Mouse (Mus musculus) limb, embryonic 14.5 days (tissue): ENCODE data around the gene Rhobtb1. TPM values are rescaled to one million over a fixed set of nuclear protein-coding genes. Genes with fewer than 3 reads are reported as not detected.
A peak's percentile ranks its signal among the peaks of the same experiment; 100 is the strongest.

Source experiments
- ATAC-seq: fragments of 200-750 bp; cut with Nextera tagmentation; 2 replicates; pipeline ENCODE4 v1.8.0; 2017; ENCODE audit warnings: low read depth, moderate number of reproducible peaks, moderate TSS enrichment; ENCODE audit not compliant: low FRiP score
- DNase-seq: peaks from one replicate; pipeline ENCODE4 v3.0.0-alpha.2; 2015; ENCODE audit warnings: low spot score
- H3K27ac ChIP-seq: fragments of 300-500 bp; sonication (generic); replicated peaks from 2 replicates; pipeline ENCODE4 v1.5.1; 2014; ENCODE audit warnings: low read depth, mild to moderate bottlenecking, low read length, moderate library complexity, mixed read lengths
- H3K27me3 ChIP-seq: fragments of 300-500 bp; sonication (generic); 2 replicates; pipeline ENCODE4 v1.6.1; 2014; ENCODE audit warnings: low read length, mixed read lengths; ENCODE audit not compliant: control insufficient read depth, insufficient read depth
- H3K36me3 ChIP-seq: fragments of 300-500 bp; sonication (generic); 2 replicates; pipeline ENCODE4 v1.6.1; 2014; ENCODE audit warnings: mild to moderate bottlenecking, low read length, moderate library complexity, mixed read lengths; ENCODE audit not compliant: control insufficient read depth, insufficient read depth
- H3K4me1 ChIP-seq: fragments of 300-500 bp; sonication (generic); 2 replicates; pipeline ENCODE4 v1.6.1; 2014; ENCODE audit warnings: antibody characterized with exemption, low read length, mixed read lengths; ENCODE audit not compliant: control insufficient read depth, insufficient read depth
- H3K4me2 ChIP-seq: fragments of 300-500 bp; sonication (generic); replicated peaks from 2 replicates; pipeline ENCODE4 v1.6.1; 2014; ENCODE audit warnings: low read depth, mild to moderate bottlenecking, low read length, moderate library complexity; ENCODE audit not compliant: severe bottlenecking
- H3K4me3 ChIP-seq: fragments of 300-500 bp; sonication (generic); replicated peaks from 2 replicates; pipeline ENCODE4 v1.5.1; 2014; ENCODE audit warnings: low read length
- H3K9ac ChIP-seq: fragments of 300-500 bp; sonication (generic); 2 replicates; pipeline ENCODE4 v1.6.1; 2014; ENCODE audit warnings: mild to moderate bottlenecking, low read depth, low read length, moderate library complexity; ENCODE audit not compliant: severe bottlenecking
- H3K9me3 ChIP-seq: fragments of 300-500 bp; sonication (generic); 2 replicates; pipeline ENCODE4 v1.6.1; 2016; ENCODE audit warnings: low read length; ENCODE audit not compliant: control insufficient read depth
- POLR2A ChIP-seq: fragments of 200-500 bp; IDR thresholded peaks from 2 replicates; pipeline ENCODE4 v1.8.0; 2012; ENCODE audit warnings: inconsistent platforms, mild to moderate bottlenecking, moderate library complexity, borderline replicate concordance; ENCODE audit not compliant: insufficient read depth, insufficient read length; ENCODE audit errors: extremely low read depth
- WGBS: fragments of 180-500 bp; shearing (Covaris S2); extraction: QIAGEN DNeasy Blood & Tissue Kit; methylation state at CpG from one replicate; pipeline ENCODE4 v1.1.7; 2014; 5-methylcytosine and 5-hydroxymethylcytosine counted together
- polyA plus RNA-seq, 2 experiments: library from polyadenylated mRNA; depleted of rRNA in 1 of 2; stranded (reverse) in 1 of 2; unstranded in 1 of 2; fragments of >200 nt; fragmentation: Nextera tagmentation in 1 of 2; extraction: Ambion mirVana in 1 of 2; gene quantifications; 2 replicates each; pipeline versions ENCODE4 v1.2.1 to v1.2.3; 2012 to 2014

Rhobtb1 gene
- polyA plus RNA-seq, 2 experiments: 17.5 to 35.0 TPM

- 78% methylated on average over 17 of the region's 17 CpGs for WGBS
These were observed 101.2 kb downstream of the Rhobtb1 start for GRCm38 (mm10) chr10:69252112-69253074.

GRCm38 (mm10) chr10:69253075-69253685 is 101.9 kb downstream of the Rhobtb1 start:
- ATAC-seq: peak; percentile 89
- WGBS: 11% methylated on average over 5 of the region's 5 CpGs
- peaks cover 16% of the 10 kb centered on the region for H3K36me3 ChIP-seq

More at GRCm38 (mm10) chr10:69252112-69253074, 101.2 kb downstream of the Rhobtb1 start:
- peak overlapping the region; percentile 70; the same call in 1 of the 2 replicates for H3K27ac ChIP-seq
- no peak overlapping the region for H3K9ac ChIP-seq
- H3K27me3 ChIP-seq: no peaks in the 10 kb centered on the region
- DNase-seq (no peak), ATAC-seq (no peak)
- H3K9me3 ChIP-seq: no peaks in the 10 kb centered on the region
- H3K36me3 ChIP-seq: peaks cover 12% of the 10 kb centered on the region
- H3K4me3 ChIP-seq: no peak overlapping the region
- H3K4me2 ChIP-seq: no peak overlapping the region
- peaks cover 28% of the 10 kb centered on the region for H3K4me1 ChIP-seq
- no peak for TF ChIP-seq POLR2A

GRCm38 (mm10) chr10:69253686-69254080 is 102.4 kb downstream of the Rhobtb1 start:
- no peaks in the 10 kb centered on the region for H3K27me3 ChIP-seq
- ATAC-seq (no peak), DNase-seq (no peak)

More at GRCm38 (mm10) chr10:69253075-69253685, 101.9 kb downstream of the Rhobtb1 start:
- TF ChIP-seq POLR2A: no peak
- Histone ChIP-seq H3K9me3 (no peaks in the 10 kb centered on the region), H3K27me3 (no peaks in the 10 kb centered on the region), H3K9ac (no peak overlapping the region), H3K4me1 (peaks cover 27% of the 10 kb centered on the region), H3K4me3 (no peak overlapping the region), H3K27ac (peak overlapping the region; percentile 70), H3K4me2 (no peak overlapping the region)
- DNase-seq: peak; percentile 80

GRCm38 (mm10) chr10:69254390-69254847 is 103.2 kb downstream of the Rhobtb1 start:
- peaks cover 25% of the 10 kb centered on the region for H3K4me1 ChIP-seq
- TF ChIP-seq POLR2A: no peak

More at GRCm38 (mm10) chr10:69253686-69254080, 102.4 kb downstream of the Rhobtb1 start:
- Histone ChIP-seq H3K9me3 (no peaks in the 10 kb centered on the region), H3K4me2 (no peak overlapping the region), H3K27ac (peak overlapping the region; percentile 70), H3K36me3 (peaks cover 16% of the 10 kb centered on the region), H3K4me3 (no peak overlapping the region), H3K9ac (no peak overlapping the region), H3K4me1 (peaks cover 25% of the 10 kb centered on the region)
- 59% methylated on average over 5 of the region's 5 CpGs for WGBS
- TF ChIP-seq POLR2A: no peak

GRCm38 (mm10) chr10:69255594-69255993 is 104.4 kb downstream of the Rhobtb1 start:
- no peak for DNase-seq
- Histone ChIP-seq H3K4me3 (no peak overlapping the region), H3K9ac (no peak overlapping the region), H3K4me1 (peaks cover 25% of the 10 kb centered on the region), H3K27ac (no peak overlapping the region), H3K4me2 (no peak overlapping the region), H3K27me3 (no peaks in the 10 kb centered on the region), H3K36me3 (peaks cover 20% of the 10 kb centered on the region), H3K9me3 (no peaks in the 10 kb centered on the region)
- WGBS: 53% methylated on average over 5 of the region's 5 CpGs
- TF ChIP-seq POLR2A: no peak
- no peak for ATAC-seq

More at GRCm38 (mm10) chr10:69254390-69254847, 103.2 kb downstream of the Rhobtb1 start:
- no peak overlapping the region for H3K4me2 ChIP-seq
- H3K4me3 ChIP-seq: no peak overlapping the region
- 35% methylated on average over 8 of the region's 8 CpGs for WGBS
- H3K9me3 ChIP-seq: no peaks in the 10 kb centered on the region
- DNase-seq (peak; percentile 15), ATAC-seq (no peak)
- no peaks in the 10 kb centered on the region for H3K27me3 ChIP-seq
- peak overlapping the region; percentile 70; the same call in 1 of the 2 replicates for H3K27ac ChIP-seq
- H3K36me3 ChIP-seq: peaks cover 18% of the 10 kb centered on the region
- no peak overlapping the region for H3K9ac ChIP-seq
